Mouse (Mus musculus) granulocyte monocyte progenitor cell, adult 5-6 weeks (primary cell): ENCODE measurements around the gene Eef1g. TPM values are rescaled to one million over a fixed set of nuclear protein-coding genes. Genes with fewer than 3 reads are reported as not detected.

ENCODE experiments used
- ATAC-seq: replicated peaks from 2 replicates; pipeline ENCODE4 v1.8.0; 2016; ENCODE audit warnings: mild to moderate bottlenecking, moderate TSS enrichment, inconsistent platforms; ENCODE audit not compliant: poor library complexity, severe bottlenecking
- total RNA-seq, 2 experiments: library from RNA; stranded (forward) in 1 of 2; stranded (reverse) in 1 of 2; fragments of 200-712, 200-1000 nt in 1 of 2; fragments of >200 nt in 1 of 2; fragmentation: Nextera tagmentation in 1 of 2; gene quantifications; 2 replicates each; pipeline ENCODE4 v1.2.3; 2014 to 2017

Gene Eef1g
- total RNA-seq, 2 experiments from 2014 or later = 899 to 1,157 TPM

GRCm38 (mm10) chr19:8983150-8983650 is 16.4 kb downstream of the Eef1g start:
- ATAC-seq = peak; percentile 54

DNA sequence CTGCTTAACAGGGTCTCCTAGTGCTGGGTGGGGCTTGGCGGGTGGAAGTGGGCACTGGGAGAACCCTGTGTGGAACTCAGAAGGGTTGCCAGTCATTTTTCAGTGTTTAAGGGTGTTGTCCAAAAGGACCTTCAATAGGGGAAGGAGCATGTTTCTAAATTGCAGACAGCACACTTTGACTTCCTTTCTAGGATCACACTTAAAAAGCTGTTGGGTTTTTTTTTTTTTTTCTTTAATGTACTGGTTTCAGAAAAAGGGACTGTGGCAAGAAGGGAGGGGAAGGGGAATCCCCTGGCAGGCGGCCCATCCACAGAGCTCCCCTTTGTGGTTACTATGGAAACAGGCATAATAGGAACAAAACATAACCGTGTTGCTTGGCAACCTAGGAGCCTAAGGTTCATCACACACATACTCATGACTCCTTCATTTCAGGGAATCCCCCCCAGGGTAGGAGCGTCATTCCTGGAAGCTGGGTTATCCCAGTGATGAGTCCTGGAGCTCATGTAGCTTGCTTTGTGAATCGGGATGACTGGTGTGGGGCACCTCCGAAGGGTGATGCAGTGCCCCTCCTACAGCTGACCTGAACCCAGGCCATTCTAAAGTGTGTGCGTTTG is 17.5 kb downstream of the Eef1g start:
- ATAC-seq = peak; percentile 70

DNA sequence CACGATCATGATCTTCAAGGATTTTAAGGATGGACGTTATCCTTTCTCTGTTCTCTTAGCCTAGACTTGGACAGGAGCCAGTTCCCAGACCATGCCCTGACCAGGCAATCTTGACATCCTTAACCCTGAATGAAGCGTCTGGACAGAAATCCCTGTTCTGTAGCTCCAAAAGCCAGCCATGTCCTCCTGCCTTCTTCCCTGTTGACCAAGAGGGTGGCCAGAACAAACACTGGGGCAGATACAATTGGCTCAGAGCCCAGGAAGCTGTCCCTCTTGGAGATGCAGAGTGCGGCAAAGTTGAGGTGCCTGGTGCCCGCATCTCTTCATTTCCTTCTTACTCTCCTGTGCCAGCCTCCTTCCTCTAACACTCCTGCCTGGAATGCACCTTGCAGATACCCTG is 19.1 kb downstream of the Eef1g start:
- ATAC-seq = no peak

- ATAC-seq = no peak
Observed at GRCm38 (mm10) chr19:8987816-8988215, 21.0 kb downstream of the Eef1g start.

DNA sequence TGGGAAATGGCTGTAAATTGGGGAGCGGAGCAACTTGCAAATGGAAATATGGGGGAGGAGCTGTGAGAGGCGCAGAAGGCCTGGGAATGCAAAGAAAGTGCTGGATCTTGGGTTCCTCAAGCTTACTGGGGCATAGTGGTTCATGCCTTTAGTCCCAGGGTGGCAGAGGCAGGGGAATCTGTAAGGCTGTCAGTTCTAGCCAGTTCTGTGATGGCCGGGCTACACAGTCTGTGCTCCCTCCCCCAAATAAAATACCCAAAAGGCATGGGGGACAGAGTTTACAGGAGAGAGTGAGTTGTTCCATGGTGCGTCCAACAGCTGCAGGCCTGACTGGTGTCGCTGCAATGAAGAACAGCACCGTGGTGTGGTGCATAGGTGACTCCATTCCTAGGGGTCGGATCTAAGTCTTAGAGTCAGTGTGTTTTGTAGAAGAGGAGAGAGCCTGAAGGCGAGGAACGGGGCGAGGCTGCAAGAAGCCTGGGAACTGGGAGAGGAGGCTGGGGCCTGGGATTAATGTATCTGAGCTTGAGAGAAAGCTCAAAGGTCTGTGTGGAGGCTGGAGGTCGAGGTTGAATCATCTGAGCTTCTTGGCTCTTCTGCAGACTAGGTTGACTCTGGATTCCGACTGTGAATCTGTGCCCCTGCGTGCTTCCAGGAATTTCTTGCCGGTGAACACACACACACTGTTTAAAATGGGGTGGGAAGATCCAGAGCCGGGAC is 21.7 kb downstream of the Eef1g start:
- ATAC-seq = no peak

DNA sequence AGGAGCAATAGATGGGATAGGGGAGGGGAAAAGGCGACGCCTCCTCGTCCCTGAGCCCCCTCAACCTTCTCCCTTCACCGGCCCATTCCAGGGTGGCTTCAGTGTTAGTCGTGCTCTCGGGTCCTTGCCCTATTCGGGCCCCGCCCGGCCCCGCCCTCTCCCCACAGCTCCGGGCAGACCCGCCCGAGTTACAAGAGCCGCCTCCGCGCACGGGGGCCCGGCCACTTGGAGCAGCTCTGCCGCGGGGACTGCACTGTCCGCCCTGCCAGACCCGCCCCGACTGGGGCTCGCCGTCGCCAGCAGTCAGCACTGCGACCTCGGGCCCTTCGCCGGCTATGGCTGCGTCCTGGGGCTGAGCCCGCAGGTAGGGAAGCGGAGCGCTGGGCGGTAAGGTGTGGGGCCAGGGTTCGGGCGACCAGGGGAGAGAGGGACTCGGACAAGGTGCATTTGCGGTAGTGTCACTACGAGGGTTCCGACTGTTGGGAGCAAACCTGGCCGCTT is 22.3 kb downstream of the Eef1g start, which contains the start of gene Ahnak:
Gene Ahnak, plus strand, starts transcription at position 219 of the 501 bp plus-strand sequence.
- peak; percentile 17 for ATAC-seq

- ATAC-seq = peak; percentile 19
Observed at GRCm38 (mm10) chr19:8989567-8990431, 23.0 kb downstream of the Eef1g start.

GRCm38 (mm10) chr19:8990432-8991102 is 23.7 kb downstream of the Eef1g start:
- ATAC-seq = peak; percentile 6

DNA sequence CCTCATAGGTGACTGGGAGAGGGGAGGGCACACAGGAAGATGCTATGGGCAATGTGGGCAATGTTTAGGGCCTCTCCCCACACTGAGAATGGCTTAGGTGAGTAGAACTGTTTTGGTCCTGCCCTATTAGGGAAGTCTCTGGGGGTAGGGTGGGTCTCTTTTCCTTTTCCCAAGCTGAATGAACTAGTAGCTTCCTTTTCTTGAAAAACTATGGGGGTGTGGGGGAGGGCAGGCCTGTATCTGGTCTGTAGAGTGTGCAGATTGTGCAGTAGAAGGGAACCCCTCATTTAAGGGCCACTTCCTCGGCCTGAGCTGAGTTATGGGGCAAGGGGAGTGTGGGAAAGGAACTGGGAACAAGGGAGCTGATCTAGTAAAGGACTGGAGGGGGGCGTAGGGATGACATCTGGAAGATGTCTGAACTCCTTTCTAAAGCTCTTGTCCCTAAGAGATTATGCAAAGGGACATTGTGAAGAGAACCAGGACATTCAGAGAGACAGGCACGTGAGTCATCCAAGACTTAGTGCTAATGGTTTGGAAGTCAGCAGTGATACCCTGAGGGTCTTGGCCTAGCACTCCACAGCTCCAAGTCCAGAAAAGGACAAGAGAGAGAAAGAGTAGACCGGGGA is 24.5 kb downstream of the Eef1g start:
- 0 out of 2 replicates have a peak, but pooled peaks have one; percentile 7 for ATAC-seq

DNA sequence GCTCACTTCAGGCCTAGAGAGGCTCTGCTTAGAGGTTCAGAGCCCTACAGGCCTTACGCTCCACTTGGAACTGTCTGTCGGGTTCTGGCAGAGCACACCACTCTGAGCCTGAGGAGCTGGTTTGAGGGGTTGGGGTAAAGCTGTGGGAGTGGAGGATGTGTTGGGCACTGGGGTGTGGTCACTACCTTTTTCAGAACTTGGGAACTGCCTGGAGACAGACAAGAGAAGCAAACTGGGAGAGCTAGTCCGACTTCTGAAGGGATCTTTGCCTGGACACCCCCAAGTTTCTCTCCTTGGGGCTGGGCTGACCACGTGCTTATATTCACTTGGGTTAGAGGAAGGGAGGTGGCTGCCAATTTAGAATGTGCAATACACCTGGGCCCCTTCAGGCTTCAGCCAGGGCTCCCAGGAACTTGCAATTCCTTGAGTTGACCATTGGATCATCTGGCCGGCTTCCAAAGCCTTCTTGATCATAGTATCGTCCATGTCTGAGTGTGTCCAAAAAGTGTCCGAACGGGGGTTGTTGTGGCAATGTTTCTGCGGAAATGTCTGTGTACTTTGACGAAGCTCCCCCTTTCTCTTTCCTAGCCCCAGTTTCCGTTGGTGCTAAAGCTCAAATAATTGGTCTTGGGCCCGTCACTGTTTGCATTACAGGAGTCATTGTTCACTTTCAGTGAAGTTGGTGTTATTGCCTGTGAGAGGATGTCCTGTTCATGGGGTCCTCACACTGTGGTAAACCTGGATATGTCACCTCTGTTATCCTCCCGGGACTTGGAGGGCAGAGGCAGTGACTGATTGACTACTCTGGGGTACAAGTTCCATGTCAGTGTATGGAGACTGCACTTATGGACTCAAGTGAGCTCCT is 25.3 kb downstream of the Eef1g start:
- no peak for ATAC-seq

DNA sequence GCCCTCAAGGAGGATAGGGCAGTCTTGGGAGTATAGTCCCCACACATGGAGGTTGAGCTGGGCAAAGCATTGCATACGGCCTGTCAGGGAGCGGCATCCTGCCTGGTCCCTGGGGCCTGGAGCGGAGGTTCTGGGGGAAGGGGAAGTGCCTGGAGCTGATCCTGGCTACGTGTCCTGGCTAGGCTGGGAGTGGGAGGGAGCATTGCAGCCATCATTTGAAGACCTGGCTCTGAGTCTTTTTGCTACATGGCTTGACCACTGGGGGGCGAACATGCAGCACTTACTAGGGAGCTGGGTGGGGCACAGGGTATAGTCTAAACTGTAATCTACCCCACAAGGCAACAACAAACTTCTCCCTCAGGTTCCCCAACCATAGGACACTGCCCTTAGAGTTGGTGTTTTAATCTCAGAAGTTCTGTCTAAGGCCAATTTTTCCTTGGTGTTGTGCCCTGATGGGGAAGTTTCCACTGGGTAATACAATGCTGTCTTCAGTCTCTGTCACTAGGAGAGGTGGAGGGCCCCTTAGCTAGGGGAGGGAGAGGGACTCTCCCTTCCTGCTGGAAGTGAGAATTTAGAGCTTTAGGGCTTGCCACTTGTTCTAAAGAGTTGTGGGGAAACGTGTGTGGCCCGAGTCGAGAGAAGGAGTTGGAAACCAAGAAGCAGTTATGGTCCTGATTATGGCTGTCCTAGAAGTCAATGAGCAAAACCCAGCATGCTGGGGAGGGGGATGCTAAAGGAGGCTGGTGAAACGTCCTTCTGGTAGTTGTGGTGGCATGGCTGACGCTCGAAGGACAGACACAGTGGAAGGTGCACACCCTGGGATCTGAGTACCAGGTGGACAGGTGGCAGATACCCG is 26.2 kb downstream of the Eef1g start:
- ATAC-seq = peak; percentile 63

DNA sequence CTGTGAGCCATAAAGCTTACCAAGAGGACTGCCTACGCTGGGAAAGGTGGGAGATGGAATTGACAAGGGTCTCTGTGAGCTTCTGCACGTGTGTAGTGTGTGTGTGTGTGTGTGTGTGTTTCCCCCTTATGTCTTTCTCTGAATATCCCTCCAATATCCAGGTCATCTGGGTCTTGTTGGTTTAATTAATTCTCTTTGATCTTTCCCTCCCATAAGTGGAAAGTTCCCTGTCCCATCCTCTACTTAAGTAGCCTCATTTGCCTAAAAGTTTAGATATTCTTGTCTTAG is 26.7 kb downstream of the Eef1g start:
- no peak for ATAC-seq

- no peak for ATAC-seq
Observed at GRCm38 (mm10) chr19:8994813-8995607, 28.2 kb downstream of the Eef1g start.

- no peak for ATAC-seq
Observed at GRCm38 (mm10) chr19:8996601-8997000, 29.8 kb downstream of the Eef1g start.

DNA sequence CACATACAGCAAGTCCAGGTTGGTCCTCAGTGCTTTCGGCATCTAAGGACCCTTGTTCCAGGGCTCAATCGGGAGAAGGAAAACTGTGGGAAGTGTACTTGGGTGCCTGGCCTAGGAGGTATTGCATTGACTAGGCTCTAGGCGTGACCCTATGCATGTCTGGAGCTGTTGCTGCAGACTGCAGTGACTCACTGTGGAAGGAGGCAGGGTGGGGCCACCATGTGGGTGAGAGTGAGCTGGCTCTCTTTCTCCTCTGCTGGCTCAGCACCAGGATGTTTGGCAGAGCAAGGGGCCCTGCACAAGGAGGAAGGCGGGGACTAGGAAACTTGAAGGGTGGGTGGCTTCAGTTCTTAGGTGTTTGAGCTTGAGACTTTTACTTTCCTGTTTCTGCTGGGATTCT is 30.7 kb downstream of the Eef1g start:
- peak; percentile 83 for ATAC-seq

DNA sequence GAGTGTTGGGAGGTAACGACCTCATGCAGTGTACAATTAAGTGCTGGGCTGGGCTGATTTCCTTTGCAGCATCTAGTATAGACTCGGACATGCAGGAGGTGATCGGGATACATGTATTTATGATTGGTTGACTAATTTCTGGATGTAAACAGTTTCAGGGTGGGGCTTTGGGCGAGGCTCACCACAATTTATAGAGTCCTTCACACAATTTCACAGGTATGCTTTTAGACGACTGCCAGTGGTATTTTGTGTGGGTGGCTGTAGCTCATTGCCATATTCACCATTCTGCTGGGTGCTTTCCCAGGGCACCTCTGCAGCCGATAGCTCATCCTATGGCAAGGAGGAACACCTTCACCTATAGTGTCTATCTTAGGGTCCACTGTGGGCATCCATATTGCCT is 31.7 kb downstream of the Eef1g start:
- ATAC-seq = no peak

DNA sequence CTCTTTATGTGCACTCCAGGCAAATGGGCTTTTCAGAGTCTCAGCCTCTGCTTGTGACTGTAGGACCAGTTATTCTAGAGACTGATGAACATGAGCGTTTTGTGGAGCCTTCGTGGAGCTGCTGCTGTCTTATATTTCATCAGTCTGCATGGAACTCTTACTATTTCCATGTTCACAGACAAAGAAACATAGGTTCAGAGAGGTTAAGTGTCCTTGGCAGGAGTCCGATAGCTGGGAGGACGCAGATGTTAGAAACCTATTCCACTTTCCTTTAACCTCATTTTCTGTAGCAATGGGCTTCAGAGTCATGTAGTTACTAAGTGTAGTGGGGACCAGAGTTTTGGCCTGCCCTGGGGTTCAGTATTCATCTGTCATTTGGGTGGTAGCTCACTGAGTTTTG is 32.4 kb downstream of the Eef1g start:
- no peak for ATAC-seq
